Comparison of ENCODE assay signal across 11 mouse cellular contexts in the genomic region with DNA sequence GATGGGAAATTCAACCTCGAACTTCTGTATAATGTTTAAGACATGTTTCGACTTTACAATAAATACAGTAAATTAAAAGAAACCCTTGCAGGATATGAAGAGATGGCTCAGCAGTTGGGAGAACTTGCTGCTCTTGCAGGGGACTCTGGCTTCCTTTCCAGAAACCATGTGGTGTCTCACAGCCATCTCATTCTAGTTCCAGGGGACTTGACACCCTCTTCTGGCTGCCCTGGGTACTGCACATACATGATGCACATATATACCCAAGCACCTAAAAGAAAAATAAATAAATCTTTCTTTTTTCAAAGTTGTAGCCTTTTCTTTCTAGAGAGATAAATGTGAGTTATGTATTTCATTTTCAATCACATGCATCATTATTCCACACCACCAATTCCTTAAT.
DNase-seq lines count a peak whose midpoint lies in the region; ATAC-seq and TF ChIP-seq lines count a peak whose summit lies in the region.
"Had no signal": no experiment of that assay in that cellular context is flagged by ENCODE, and none has a peak within 500 bp of the region (broad histone marks: within the 10 kb centered on the region; RNA-seq: fewer than 3 reads in every experiment).

No protein-coding gene starts in this region.

- no peaks in the 10 kb centered on the region for H3K36me3 ChIP-seq in heart, adult 2 months (ENCODE audit: control insufficient read depth, insufficient read depth, low read length)
- no peaks in the 10 kb centered on the region for H3K36me3 ChIP-seq in liver, adult 2 months (ENCODE audit: control insufficient read depth, insufficient read depth, low read length)
- no peaks in the 10 kb centered on the region for H3K36me3 ChIP-seq in liver, embryonic 12.5 days
- H3K36me3 ChIP-seq in CH12.LX (replicated peaks in 1 of 2; ENCODE audit: control insufficient read depth in 1 of 2, insufficient read depth in 1 of 2, low read length in 1 of 2) = no peaks in the 10 kb centered on the region
- H3K36me3 ChIP-seq: heart, embryonic 12.5 days; liver, embryonic 15.5 days had no signal

- 92% methylated on average over 2 of the region's 2 CpGs for WGBS in heart, adult 2 months
- 94% methylated on average over 2 of the region's 2 CpGs for WGBS in liver, adult 2 months
- 89% methylated on average over 2 of the region's 2 CpGs for WGBS in liver, embryonic 12.5 days (ENCODE audit: insufficient replicate concordance)

- H3K79me2 ChIP-seq in heart, adult 2 months (replicated peaks; ENCODE audit: control insufficient read depth, insufficient read depth, low read length) = no peaks in the 10 kb centered on the region
- H3K79me2 ChIP-seq in liver, adult 2 months (ENCODE audit: control insufficient read depth, insufficient read depth, low read length) = no peaks in the 10 kb centered on the region
- no peaks in the 10 kb centered on the region for H3K79me2 ChIP-seq in CH12.LX (replicated peaks; ENCODE audit: control insufficient read depth, extremely low read depth, insufficient read depth, poor library complexity, severe bottlenecking)

- H3K4me1 ChIP-seq in heart, adult 2 months (ENCODE audit: control insufficient read depth, insufficient read depth, low read length) = no peaks in the 10 kb centered on the region
- no peaks in the 10 kb centered on the region for H3K4me1 ChIP-seq in liver, adult 2 months (ENCODE audit: control insufficient read depth, insufficient read depth, low read length)
- no peaks in the 10 kb centered on the region for H3K4me1 ChIP-seq in liver, embryonic 12.5 days
- H3K4me1 ChIP-seq in CH12.LX (ENCODE audit: control insufficient read depth in 1 of 2, insufficient read depth in 2 of 2) = no peaks in the 10 kb centered on the region
- H3K4me1 ChIP-seq: heart, embryonic 12.5 days; liver, embryonic 15.5 days had no signal

- no peak for TF ChIP-seq POLR2A in heart, adult 2 months (IDR thresholded peaks at IDR 0.05; ENCODE audit: insufficient read depth, low read depth, low read length)
- no peak for TF ChIP-seq POLR2A in liver, adult 2 months (IDR thresholded peaks at IDR 0.05; ENCODE audit: extremely low read depth, insufficient read depth, low read length)
- no peak for TF ChIP-seq POLR2A in CH12.LX (IDR thresholded peaks at IDR 0.05; ENCODE audit: low read depth, low read length)

- H3K4me2 ChIP-seq in liver, embryonic 12.5 days = no peak overlapping the region
- no peak overlapping the region for H3K4me2 ChIP-seq in CH12.LX (ENCODE audit: insufficient read depth, low read depth, poor library complexity, severe bottlenecking)
- H3K4me2 ChIP-seq: heart, embryonic 12.5 days; liver, embryonic 15.5 days had no signal

- POLR2A ChIA-PET in Patski (lab: Charles Lee) = no interaction called here

- no peaks in the 10 kb centered on the region for H3K9me3 ChIP-seq in liver, embryonic 12.5 days (replicated peaks)
- H3K9me3 ChIP-seq in CH12.LX (replicated peaks; ENCODE audit: low read length) = peaks cover 75% of the 10 kb centered on the region
- H3K9me3 ChIP-seq: liver, embryonic 15.5 days had no signal

- DNase-seq in heart, adult 2 months = no peak
- DNase-seq in heart, adult 8-10 months (ENCODE audit: low spot score) = no peak
- peak; percentile 9 for DNase-seq in liver, adult 2 months (ENCODE audit: extremely low read depth, low read depth, low spot score)
- DNase-seq in CH12.LX (ENCODE audit: extremely low read depth) = peak; percentile 4
- no peak for DNase-seq in Patski (ENCODE audit: low read depth, low spot score)
- DNase-seq in B cell, adult 2 months = no peak
- DNase-seq: kidney, postnatal 14 days; thymus, postnatal 25 days had no signal

- no peak for ATAC-seq in liver, embryonic 12.5 days
- no peak for ATAC-seq in Patski

- H3K4me3 ChIP-seq in heart, adult 2 months = no peak overlapping the region
- H3K4me3 ChIP-seq in liver, adult 2 months (ENCODE audit: insufficient read depth, low read depth, low read length) = no peak overlapping the region
- no peak overlapping the region for H3K4me3 ChIP-seq in liver, embryonic 12.5 days
- H3K4me3 ChIP-seq in CH12.LX (replicated peaks in 1 of 3; ENCODE audit: low read depth in 2 of 3, low read length in 2 of 3, poor library complexity in 1 of 3) = no peak overlapping the region
- H3K4me3 ChIP-seq: heart, embryonic 12.5 days; liver, embryonic 15.5 days had no signal

- CTCF ChIA-PET in Patski (lab: Charles Lee) = no interaction called here

- dilution Hi-C loops in CH12.LX (cut with MboI; ENCODE audit: extremely low pct_ligation_motif_present, extremely low pct_unique_long_range_greater_than_20kb, low sequenced_read_pairs) = no loop called here

- TF ChIP-seq CTCF in heart, adult 2 months (IDR thresholded peaks at IDR 0.05) = 0 out of 2 replicates have a peak, but pooled peaks have one; percentile 4
- peak; percentile 18; the same call in 1 of the 2 replicates for TF ChIP-seq CTCF in liver, adult 2 months (IDR thresholded peaks at IDR 0.05; ENCODE audit: low read depth, low read length)
- TF ChIP-seq CTCF in CH12.LX (conservative IDR thresholded peaks at IDR 0.05 in 1 of 2, IDR thresholded peaks at IDR 0.05 in 1 of 2; ENCODE audit: low read depth in 2 of 2, low read length in 2 of 2) = peak; percentile 9 to 26; a peak in 1 of 4 replicates
- peak; percentile 16 for TF ChIP-seq CTCF in Patski (IDR thresholded peaks at IDR 0.05)

- in situ Hi-C loops in CH12.LX (cut with MboI; ENCODE audit: low pct_ligation_motif_present, low pct_unique_long_range_greater_than_20kb, low sequenced_read_pairs) = no loop called here
- in situ Hi-C loops in Patski (cut with MboI; ENCODE audit: low pct_unique_long_range_greater_than_20kb) = no loop called here

- no peak overlapping the region for H3K27ac ChIP-seq in heart, adult 2 months
- no peak overlapping the region for H3K27ac ChIP-seq in liver, adult 2 months (replicated peaks; ENCODE audit: insufficient read depth, low read depth, low read length)
- no peak overlapping the region for H3K27ac ChIP-seq in liver, embryonic 12.5 days
- H3K27ac ChIP-seq in CH12.LX (ENCODE audit: insufficient read depth, low read depth) = no peak overlapping the region
- H3K27ac ChIP-seq: liver, embryonic 15.5 days had no signal

- H3K9ac ChIP-seq in heart, adult 2 months (ENCODE audit: low read depth, low read length) = no peak overlapping the region
- H3K9ac ChIP-seq in liver, adult 2 months (ENCODE audit: low read depth, low read length) = no peak overlapping the region
- H3K9ac ChIP-seq in liver, embryonic 12.5 days = no peak overlapping the region
- H3K9ac ChIP-seq in CH12.LX (ENCODE audit: insufficient read depth, low read depth) = no peak overlapping the region
- H3K9ac ChIP-seq: heart, embryonic 12.5 days; liver, embryonic 15.5 days had no signal

- no peaks in the 10 kb centered on the region for H3K27me3 ChIP-seq in heart, adult 2 months (ENCODE audit: control insufficient read depth, insufficient read depth, low read length)
- no peaks in the 10 kb centered on the region for H3K27me3 ChIP-seq in liver, adult 2 months (ENCODE audit: control insufficient read depth, insufficient read depth, low read length)
- no peaks in the 10 kb centered on the region for H3K27me3 ChIP-seq in liver, embryonic 12.5 days (replicated peaks)
- H3K27me3 ChIP-seq in CH12.LX (replicated peaks) (no peaks in the 10 kb centered on the region), Patski (no peaks in the 10 kb centered on the region)
- H3K27me3 ChIP-seq: heart, embryonic 12.5 days; liver, embryonic 15.5 days had no signal

- intact Hi-C loops in heart, adult 2 months (cut with DNase I) = no loop called here

- TF ChIP-seq RAD21 in CH12.LX (IDR thresholded peaks at IDR 0.05; ENCODE audit: low read depth, low read length) = no peak; the same call in 1 of the 2 replicates

- no peak for TF ChIP-seq EP300 in heart, adult 2 months (IDR thresholded peaks at IDR 0.05; ENCODE audit: insufficient read depth, low read depth, low read length)
- TF ChIP-seq EP300 in CH12.LX (IDR thresholded peaks at IDR 0.05; ENCODE audit: low read length) = no peak

TF ChIP-seq in CH12.LX, 34 proteins besides CTCF, POLR2A, EP300 and RAD21:
- TF ChIP-seq MAZ (IDR thresholded peaks at IDR 0.05; ENCODE audit: low read depth, low read length) (no peak), TBP (conservative IDR thresholded peaks at IDR 0.05; ENCODE audit: low read depth, low read length) (no peak), E2F4 (IDR thresholded peaks at IDR 0.05; ENCODE audit: insufficient replicate concordance, low read depth, low read length) (no peak), MAFK (IDR thresholded peaks at IDR 0.05; ENCODE audit: insufficient replicate concordance, low read length) (no peak), UBTF (IDR thresholded peaks at IDR 0.05; ENCODE audit: low read depth, low read length) (no peak), USF2 (conservative IDR thresholded peaks at IDR 0.05; ENCODE audit: low read depth, low read length) (no peak), GABPA (IDR thresholded peaks at IDR 0.05; ENCODE audit: insufficient replicate concordance, low read depth, low read length) (no peak), CHD2 (IDR thresholded peaks at IDR 0.05; ENCODE audit: low read length) (no peak), MAX (IDR thresholded peaks at IDR 0.05; ENCODE audit: low read length) (no peak), MXI1 (IDR thresholded peaks at IDR 0.05; ENCODE audit: low read depth, low read length) (no peak), IRF4 (IDR thresholded peaks at IDR 0.05; ENCODE audit: low read depth, low read length) (no peak), CHD1 (IDR thresholded peaks at IDR 0.05; ENCODE audit: low read depth, low read length) (no peak), SMC3 (IDR thresholded peaks at IDR 0.05; ENCODE audit: low read depth, low read length) (no peak)
TF ChIP-seq in CH12.LX: peak in this region for 0.

Comparison
In these comparisons a context has a peak if more than half of its experiments do, and no peak if none do; other contexts are left out.
1. DNase-seq: peak in liver, adult 2 months (single experiment) and CH12.LX (single experiment); none in heart, adult 2 months (0 of 2), heart, adult 8-10 months (single experiment), Patski (single experiment) and B cell, adult 2 months (0 of 2).
2. Peak in every context shown above with its lines, with median percentiles within 50 percentile points of each other: CTCF ChIP-seq.